Mouse (Mus musculus) C2C12 (cell line): ENCODE measurements around the gene Me1. TPM values are rescaled to one million over a fixed set of nuclear protein-coding genes. Genes with fewer than 3 reads are reported as not detected.

ENCODE experiments used
- H3K27me3 ChIP-seq: one replicate; pipeline ENCODE4 v1.6.1; 2011; ENCODE audit not compliant: control insufficient read depth, insufficient read depth, insufficient read length
- H3K36me3 ChIP-seq: one replicate; pipeline ENCODE4 v1.6.1; 2011; ENCODE audit not compliant: control insufficient read depth, insufficient read depth
- H3K4me3 ChIP-seq: one replicate; pipeline ENCODE4 v1.5.1; 2011; ENCODE audit warnings: mild to moderate bottlenecking, control low read depth; ENCODE audit not compliant: poor library complexity, insufficient read depth, severe bottlenecking
- H3K79me2 ChIP-seq: one replicate; pipeline ENCODE4 v1.6.1; 2011; ENCODE audit not compliant: control insufficient read depth, insufficient read depth
- H3K79me3 ChIP-seq: one replicate; pipeline ENCODE4 v1.6.1; 2011; ENCODE audit warnings: low read depth, control low read depth
- H3ac ChIP-seq: one replicate; pipeline ENCODE3; 2011; ENCODE audit warnings: low read depth; ENCODE audit not compliant: control insufficient read depth, insufficient read length
- CEBPB ChIP-seq: IDR thresholded peaks from one replicate; pipeline ENCODE4 v1.6.1; 2011; ENCODE audit warnings: low read depth, mild to moderate bottlenecking, control low read depth, moderate library complexity
- CTCF ChIP-seq: IDR thresholded peaks from one replicate; pipeline ENCODE4 v1.5.1; 2011; ENCODE audit not compliant: control insufficient read depth, insufficient read depth, insufficient read length
- FOSL1 ChIP-seq: IDR thresholded peaks from one replicate; pipeline ENCODE4 v1.8.0; 2011; ENCODE audit warnings: mild to moderate bottlenecking, low read length; ENCODE audit not compliant: poor library complexity, insufficient read depth, severe bottlenecking
- MAX ChIP-seq: IDR thresholded peaks from one replicate; pipeline ENCODE4 v1.6.1; 2011; ENCODE audit warnings: mild to moderate bottlenecking, control low read depth
- MYOD1 ChIP-seq: IDR thresholded peaks from one replicate; pipeline ENCODE4 v1.6.1; 2011; ENCODE audit warnings: low read depth; ENCODE audit not compliant: control insufficient read depth, insufficient read length
- MYOG ChIP-seq: IDR thresholded peaks from one replicate; pipeline ENCODE4 v1.6.1; 2011; ENCODE audit not compliant: control insufficient read depth, insufficient read length; ENCODE audit errors: extremely low read depth
- USF1 ChIP-seq: IDR thresholded peaks from one replicate; pipeline ENCODE4 v1.6.1; 2011; ENCODE audit warnings: low read depth, mild to moderate bottlenecking, control low read depth, moderate library complexity
- polyA plus RNA-seq: library from polyadenylated mRNA; unstranded; fragments of >200 nt; fragmentation: generic; extraction: Trizol; gene quantifications from one replicate; pipeline ENCODE4 v1.2.1, GENCODE M21; 2012; ENCODE audit warnings: missing spikeins

Gene Me1
- polyA plus RNA-seq, 1 experiment: 50.1 TPM

GRCm38 (mm10) chr9:86738067-86738466, 42.3 kb upstream of the Me1 start:
- TF ChIP-seq MYOG (no peak), FOSL1 (no peak), CTCF (no peak), USF1 (no peak), CEBPB (no peak), MYOD1 (no peak), MAX (no peak)

DNA sequence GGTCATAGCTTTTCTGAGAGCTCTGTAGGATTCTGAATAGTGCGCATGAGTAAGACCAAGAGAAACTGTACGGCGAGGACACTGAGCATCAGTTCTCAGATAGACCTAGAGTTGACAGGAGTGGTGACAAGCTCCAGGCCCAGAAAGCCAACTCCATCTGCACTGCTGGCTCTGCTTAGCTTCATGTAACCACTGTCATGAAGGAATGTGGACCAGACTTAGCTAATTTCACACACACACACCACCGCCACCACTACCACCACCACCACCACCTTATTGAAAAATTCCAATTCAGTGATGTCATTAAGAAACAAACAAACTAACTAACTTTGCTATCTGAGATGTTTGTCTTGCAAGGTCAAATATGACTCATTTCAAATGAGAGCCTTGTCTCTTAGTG, 41.2 kb upstream of the Me1 start:
- Histone ChIP-seq H3K4me3 (no peak overlapping the region), H3K27me3 (no peaks in the 10 kb centered on the region), H3K36me3 (no peaks in the 10 kb centered on the region), H3K79me2 (no peaks in the 10 kb centered on the region), H3K79me3 (no peaks in the 10 kb centered on the region), H3ac (no peak overlapping the region)
- TF ChIP-seq CEBPB: no peak
- no peak for TF ChIP-seq FOSL1

More at GRCm38 (mm10) chr9:86738067-86738466, 42.3 kb upstream of the Me1 start:
- Histone ChIP-seq H3K36me3 (no peaks in the 10 kb centered on the region), H3ac (no peak overlapping the region), H3K79me3 (no peaks in the 10 kb centered on the region), H3K4me3 (no peak overlapping the region), H3K79me2 (no peaks in the 10 kb centered on the region), H3K27me3 (no peaks in the 10 kb centered on the region)

- H3K79me3 ChIP-seq: no peaks in the 10 kb centered on the region
- no peaks in the 10 kb centered on the region for H3K79me2 ChIP-seq
Observed at GRCm38 (mm10) chr9:86734795-86735194, 39.0 kb upstream of the Me1 start.

GRCm38 (mm10) chr9:86734357-86734756, 38.6 kb upstream of the Me1 start:
- TF ChIP-seq CTCF: no peak
- TF ChIP-seq MYOG: no peak
- no peak for TF ChIP-seq MYOD1
- no peak for TF ChIP-seq FOSL1
- no peak for TF ChIP-seq USF1
- no peak for TF ChIP-seq MAX
- no peak for TF ChIP-seq CEBPB
- H3K27me3 ChIP-seq: no peaks in the 10 kb centered on the region
- no peaks in the 10 kb centered on the region for H3K79me2 ChIP-seq
- no peaks in the 10 kb centered on the region for H3K36me3 ChIP-seq
- no peak overlapping the region for H3K4me3 ChIP-seq
- no peaks in the 10 kb centered on the region for H3K79me3 ChIP-seq
- H3ac ChIP-seq: no peak overlapping the region

More at GRCm38 (mm10) chr9:86734795-86735194, 39.0 kb upstream of the Me1 start:
- no peak for TF ChIP-seq MYOD1
- no peak for TF ChIP-seq MYOG
- TF ChIP-seq USF1: no peak
- no peak for TF ChIP-seq CEBPB
- no peak for TF ChIP-seq MAX
- no peak for TF ChIP-seq FOSL1
- TF ChIP-seq CTCF: no peak
- Histone ChIP-seq H3K27me3 (no peaks in the 10 kb centered on the region), H3ac (no peak overlapping the region), H3K4me3 (no peak overlapping the region), H3K36me3 (no peaks in the 10 kb centered on the region)

- no peak overlapping the region for H3ac ChIP-seq
- H3K79me3 ChIP-seq: no peaks in the 10 kb centered on the region
- H3K36me3 ChIP-seq: no peaks in the 10 kb centered on the region
- H3K4me3 ChIP-seq: no peak overlapping the region
- H3K79me2 ChIP-seq: no peaks in the 10 kb centered on the region
- no peaks in the 10 kb centered on the region for H3K27me3 ChIP-seq
- TF ChIP-seq CTCF (no peak), MYOD1 (no peak), USF1 (no peak), FOSL1 (no peak), MAX (no peak), CEBPB (no peak), MYOG (no peak)
Observed at GRCm38 (mm10) chr9:86729811-86730210, 34.1 kb upstream of the Me1 start.

GRCm38 (mm10) chr9:86729084-86729483, 33.3 kb upstream of the Me1 start:
- H3K36me3 ChIP-seq: no peaks in the 10 kb centered on the region
- no peaks in the 10 kb centered on the region for H3K79me3 ChIP-seq
- H3K79me2 ChIP-seq: no peaks in the 10 kb centered on the region
- H3K4me3 ChIP-seq: no peak overlapping the region
- H3ac ChIP-seq: no peak overlapping the region
- H3K27me3 ChIP-seq: no peaks in the 10 kb centered on the region
- TF ChIP-seq MAX (no peak), MYOD1 (no peak), FOSL1 (no peak), CTCF (no peak), USF1 (no peak), MYOG (no peak), CEBPB (no peak)
